Mouse (Mus musculus) cerebellum, adult 9-10 months (tissue): Measurements from ENCODE around the gene Adcy10.

ENCODE experiments used
- DNase-seq: peaks from one replicate; pipeline ENCODE4 v3.0.0; 2022

Gene Adcy10

GRCm38 (mm10) chr1:165605108-165605507 is 120.1 kb downstream of the Adcy10 start:
- DNase-seq, result no peak

GRCm38 (mm10) chr1:165605774-165606173 is 120.8 kb downstream of the Adcy10 start:
- DNase-seq, result no peak

- no peak for DNase-seq
These were observed 123.9 kb downstream of the Adcy10 start for GRCm38 (mm10) chr1:165608904-165609303.

GRCm38 (mm10) chr1:165609495-165610320 is 124.7 kb downstream of the Adcy10 start:
- DNase-seq, result no peak

DNA sequence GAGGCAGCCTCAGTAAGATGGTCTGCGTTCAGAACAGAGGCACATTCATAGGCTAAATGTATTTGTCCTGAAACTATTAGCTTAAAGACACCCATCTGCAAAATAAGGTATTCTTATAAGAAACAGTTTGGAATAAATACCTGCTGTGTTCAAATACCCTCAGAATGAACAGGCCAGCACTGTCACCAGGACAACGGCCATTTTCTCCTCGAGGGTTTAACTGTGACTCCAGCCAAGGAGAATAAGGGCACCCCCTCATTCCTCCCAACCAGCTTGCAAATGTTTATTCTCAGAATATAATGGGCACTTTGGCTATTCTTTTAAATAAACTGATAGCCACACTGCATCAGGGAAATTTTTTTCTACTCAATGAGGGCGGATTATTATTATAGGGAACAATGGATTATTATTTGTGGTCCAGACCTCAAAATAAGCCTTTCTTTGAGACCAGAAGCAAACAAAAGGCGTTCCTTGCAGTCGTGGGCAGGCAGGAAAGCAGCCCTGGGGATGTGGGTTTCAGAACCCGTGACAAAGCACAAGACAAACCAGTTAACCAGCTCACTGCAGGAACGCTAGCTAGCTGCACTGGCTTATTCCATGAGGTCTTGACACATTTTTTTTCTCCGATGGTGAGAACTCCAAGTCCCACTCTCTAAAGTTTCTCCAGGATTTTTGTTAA is 125.5 kb downstream of the Adcy10 start:
- DNase-seq, result no peak

DNA sequence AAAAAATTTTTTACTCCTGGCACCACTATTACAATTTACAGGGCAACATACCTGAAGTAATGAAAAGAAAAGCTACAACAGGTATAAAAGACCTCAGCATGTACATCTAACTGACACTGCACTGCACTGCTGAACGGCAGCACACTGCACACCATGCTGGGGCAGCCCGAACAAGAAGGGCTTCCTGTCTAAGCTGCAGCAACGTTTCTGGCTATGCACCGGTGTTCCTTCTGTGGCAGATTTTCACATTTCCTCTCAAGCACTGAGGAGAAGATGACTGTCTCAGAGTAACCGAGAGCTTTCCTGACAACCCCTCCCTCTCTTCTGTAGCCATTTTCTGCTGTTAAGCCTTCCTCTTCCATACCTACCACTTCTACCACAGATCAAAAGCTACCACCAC is 127.7 kb downstream of the Adcy10 start:
- DNase-seq, result no peak

GRCm38 (mm10) chr1:165613926-165614325 is 128.9 kb downstream of the Adcy10 start:
- no peak for DNase-seq

DNA sequence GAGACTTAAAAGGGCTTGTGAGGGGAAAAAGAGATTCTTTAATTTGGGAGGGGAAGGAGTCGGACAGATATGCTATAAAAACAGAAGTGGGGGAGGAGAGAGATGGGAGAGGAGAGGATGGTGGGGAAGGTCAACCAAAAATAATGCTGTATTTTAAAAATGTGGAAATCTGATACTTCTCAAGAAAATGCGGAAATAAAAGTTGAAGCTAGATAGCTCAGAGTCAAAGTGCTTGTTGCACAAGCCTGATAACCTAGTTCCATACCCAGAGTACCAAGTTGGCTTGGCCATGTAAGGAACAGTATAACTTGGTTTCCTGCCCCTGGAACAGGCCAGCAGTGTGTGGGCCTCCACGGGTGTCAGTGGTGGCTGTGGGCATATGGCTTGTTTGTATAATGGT is 129.8 kb downstream of the Adcy10 start:
- no peak for DNase-seq

DNA sequence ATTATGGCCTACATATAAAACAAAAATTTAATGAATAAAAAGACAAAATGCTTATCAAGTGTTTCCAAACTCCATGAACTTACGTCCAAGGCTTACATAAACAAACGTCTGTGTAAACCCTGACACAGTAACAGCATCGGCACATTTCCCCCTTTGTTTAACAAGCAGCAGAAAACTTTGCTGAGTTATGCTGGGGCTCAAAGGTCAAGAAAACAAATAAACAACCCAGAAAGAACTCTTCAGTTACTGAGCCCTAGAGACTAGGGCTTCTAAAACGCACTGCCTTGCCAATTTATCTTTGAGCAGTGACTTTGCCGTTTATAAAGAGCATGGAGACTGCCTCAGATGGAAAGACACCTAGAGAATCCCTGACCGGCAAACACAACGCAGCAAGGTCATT is 131.7 kb downstream of the Adcy10 start:
- no peak for DNase-seq

DNA sequence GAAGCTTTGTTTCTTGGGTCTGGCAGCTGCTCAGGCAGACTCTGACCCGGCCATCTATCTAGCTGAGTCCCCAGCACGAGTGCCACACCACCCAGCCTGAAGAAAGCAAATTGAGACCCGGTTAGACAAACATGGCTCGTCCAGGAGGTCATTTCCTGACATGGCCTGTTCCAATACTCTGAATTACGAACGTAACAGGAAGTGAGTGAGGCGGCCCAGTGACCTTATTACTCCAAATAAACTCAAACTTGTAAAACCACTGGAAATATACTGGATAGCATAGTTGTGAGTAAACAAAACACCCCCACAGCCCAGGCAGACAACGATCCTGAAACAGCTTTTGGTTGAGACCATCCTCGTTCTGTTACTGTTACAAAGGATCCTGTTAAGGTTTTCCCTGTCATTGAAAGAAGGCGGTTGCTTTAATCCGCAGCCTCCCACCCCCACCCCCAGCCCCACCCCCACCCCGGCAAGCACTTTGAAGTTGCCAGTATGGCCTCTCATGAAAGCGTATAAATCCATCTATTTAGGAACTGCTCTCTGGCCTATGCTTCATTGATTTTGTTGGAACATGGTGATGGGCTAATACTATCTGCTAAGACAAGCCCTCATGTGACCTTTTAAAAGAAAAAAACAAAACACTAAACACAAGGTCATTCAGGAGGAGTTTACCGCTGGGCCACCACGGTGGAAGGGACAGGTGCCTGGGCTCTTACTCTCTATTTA is 132.3 kb downstream of the Adcy10 start:
- no peak for DNase-seq

DNA sequence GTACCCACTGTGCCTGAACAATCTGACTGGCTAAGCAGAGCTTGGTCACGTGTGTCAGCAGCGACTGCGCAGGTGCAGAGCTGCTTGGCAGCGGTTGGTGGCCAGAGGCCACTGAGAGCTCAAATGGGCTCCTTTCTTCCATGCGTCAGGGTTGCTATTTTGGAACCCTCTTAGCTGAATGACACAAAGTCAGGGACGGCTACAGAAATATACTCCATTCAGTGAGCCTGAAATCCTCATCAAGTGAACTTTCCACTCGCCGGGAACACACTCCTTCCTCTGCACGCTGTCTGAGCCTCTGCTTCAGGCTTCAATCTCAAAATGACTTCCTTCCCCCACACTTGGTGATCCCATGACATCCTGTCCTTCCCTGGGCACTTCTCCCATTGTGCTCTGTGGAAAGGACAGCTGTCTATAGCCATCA is 133.2 kb downstream of the Adcy10 start:
- DNase-seq, result no peak

DNA sequence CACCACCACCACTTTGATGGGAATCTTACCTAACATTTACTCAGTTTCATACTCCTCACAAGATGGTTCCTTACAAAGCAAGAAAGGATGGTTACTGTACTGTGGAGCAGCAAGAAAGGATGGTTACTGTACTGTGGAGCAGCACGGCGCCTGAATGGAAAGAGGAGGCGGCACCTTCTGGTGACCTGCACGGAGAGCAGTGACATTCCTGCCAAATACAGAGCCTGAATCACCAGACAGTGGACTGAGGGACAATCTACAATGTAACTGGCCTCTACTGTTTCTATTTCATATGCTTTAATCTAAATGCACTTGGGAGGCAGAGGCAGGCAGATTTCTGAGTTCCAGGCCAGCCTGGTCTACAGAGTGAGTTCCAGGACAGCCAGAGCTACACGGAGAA is 140.1 kb downstream of the Adcy10 start:
- DNase-seq, result no peak

- DNase-seq, result no peak
These were observed 140.9 kb downstream of the Adcy10 start for GRCm38 (mm10) chr1:165625896-165626295.
